Mouse (Mus musculus) lung, postnatal 0 days (tissue): ENCODE results near the gene Mafg.

Experiments used
- CTCF ChIP-seq: IDR thresholded peaks from 2 replicates; pipeline ENCODE4 v1.5.1; 2016; ENCODE audit warnings: antibody characterized with exemption, mild to moderate bottlenecking
- EP300 ChIP-seq: IDR thresholded peaks from 2 replicates; pipeline ENCODE4 v1.6.1; 2016; ENCODE audit warnings: antibody characterized with exemption, mild to moderate bottlenecking, control low read depth

DNA sequence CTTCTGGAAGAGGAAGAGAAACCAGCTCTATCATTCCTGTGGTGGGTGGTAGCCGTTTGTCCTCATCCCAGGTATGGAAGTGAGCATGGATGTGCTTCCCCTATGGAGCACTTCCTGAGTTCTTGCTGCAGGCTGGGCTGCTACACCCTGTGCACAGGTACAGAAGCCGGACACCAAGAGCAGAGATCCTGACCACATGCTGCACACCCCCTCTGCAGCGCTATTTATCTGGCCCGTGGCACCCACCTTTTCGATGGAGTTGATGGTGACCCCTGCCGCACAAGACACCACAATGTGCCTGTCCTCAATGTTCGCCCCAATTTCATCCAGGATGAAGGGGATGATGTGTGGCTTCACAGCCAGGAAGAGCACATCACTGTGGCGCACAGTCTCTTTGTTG is 8.5 kb upstream of the Mafg start:
- TF ChIP-seq CTCF, result no peak
- TF ChIP-seq EP300, result no peak
